Mouse (Mus musculus): ENCODE data around the gene Cdkal1.

DNA sequence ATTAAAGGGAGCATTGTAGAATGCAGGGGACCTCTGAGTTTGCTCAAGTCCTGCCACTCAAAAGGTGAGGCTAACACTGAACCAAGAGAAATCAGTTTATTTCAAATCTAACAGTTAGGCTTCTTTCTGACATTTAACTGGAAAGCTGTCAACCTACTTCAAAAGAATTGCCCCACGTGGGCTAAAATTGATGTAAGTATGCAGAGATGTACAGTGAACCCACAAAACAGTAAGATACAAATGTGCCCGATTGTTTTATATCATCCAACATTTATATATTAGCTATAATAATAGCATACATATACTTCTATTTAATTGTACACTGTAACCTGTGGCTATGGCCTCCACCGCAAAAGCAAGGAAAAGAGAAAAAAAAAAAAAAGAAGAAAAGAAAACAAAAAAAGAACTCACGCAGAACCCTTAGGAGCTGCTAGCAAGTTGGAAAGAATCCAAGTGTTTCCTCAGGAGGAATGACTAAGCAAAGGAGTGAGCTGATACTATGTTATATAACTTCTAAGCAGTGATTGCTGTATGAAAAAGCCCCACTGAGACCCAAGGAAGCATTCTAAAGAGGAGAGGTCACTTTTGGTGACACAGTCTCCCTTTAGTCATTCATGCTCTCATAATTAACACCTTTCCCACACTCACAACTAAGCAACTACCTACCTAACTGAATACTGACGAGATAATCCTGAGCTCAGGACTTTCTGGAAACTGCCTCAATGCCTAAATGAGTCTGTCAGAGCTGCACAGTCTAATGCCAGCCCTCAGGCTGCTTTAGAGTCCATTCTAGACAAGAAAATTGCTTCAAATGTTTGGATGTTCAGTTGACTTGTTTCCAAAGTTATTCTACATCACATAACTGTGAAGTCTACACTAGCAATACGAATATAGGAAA, 352.1 kb downstream of the Cdkal1 start:
- TF ChIP-seq CTCF (IDR thresholded peaks at IDR 0.05; ENCODE audit: control insufficient read depth, insufficient read depth, low read length) (no peak), POLR2A (IDR thresholded peaks at IDR 0.05; ENCODE audit: borderline replicate concordance, control insufficient read depth, low read depth, low read length) (no peak)
